ENCODE assay signal across 8 mouse cellular contexts in the genomic region with DNA sequence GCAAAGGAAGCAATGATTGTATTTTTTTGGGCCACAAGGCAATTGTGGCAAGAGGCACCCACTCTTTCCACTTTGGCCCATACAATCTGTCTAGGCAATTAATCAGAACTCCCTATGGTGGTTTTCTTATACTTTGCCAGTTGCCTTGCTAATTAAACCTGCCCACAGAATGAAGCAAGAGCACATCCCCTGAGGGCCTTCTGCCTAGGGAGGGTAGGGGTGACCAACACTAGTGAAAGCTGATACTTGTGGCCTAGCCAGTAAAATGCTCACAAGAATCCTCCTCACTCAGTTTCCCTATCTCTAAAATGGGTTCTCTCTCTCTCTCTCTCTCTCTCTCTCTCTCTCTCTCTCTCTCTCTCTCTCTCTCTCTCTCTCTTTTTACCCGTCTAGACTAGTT. TPM values are rescaled to one million over a fixed set of nuclear protein-coding genes. Genes with fewer than 3 reads are reported as not detected.
DNase-seq lines count a peak whose midpoint lies in the region; ATAC-seq and TF ChIP-seq lines count a peak whose summit lies in the region.

No protein-coding gene starts in this region.

- no peak overlapping the region for H3K9ac ChIP-seq in kidney, postnatal 0 days (ENCODE audit: low read depth, low read length)
- H3K9ac ChIP-seq in embryonic facial prominence, embryonic 12.5 days: no peak overlapping the region
- H3K9ac ChIP-seq in intestine, embryonic 15.5 days: no peak overlapping the region; the same call in 1 of the 2 replicates
- H3K9ac ChIP-seq in neural tube, embryonic 12.5 days: no peak overlapping the region

- TF ChIP-seq CTCF in kidney, postnatal 0 days (IDR thresholded peaks at IDR 0.05; ENCODE audit: low read depth): no peak

- peak overlapping the region; percentile 57 for H3K4me3 ChIP-seq in kidney, postnatal 0 days (replicated peaks; ENCODE audit: low read depth, low read length)
- peak overlapping the region; percentile 49 for H3K4me3 ChIP-seq in embryonic facial prominence, embryonic 12.5 days
- peak overlapping the region; percentile 55 for H3K4me3 ChIP-seq in intestine, embryonic 15.5 days (replicated peaks)
- H3K4me3 ChIP-seq in neural tube, embryonic 12.5 days: peak overlapping the region; percentile 50

- H3K27ac ChIP-seq in kidney, postnatal 0 days: no peak overlapping the region
- H3K27ac ChIP-seq in embryonic facial prominence, embryonic 12.5 days: no peak overlapping the region
- no peak overlapping the region for H3K27ac ChIP-seq in intestine, embryonic 15.5 days
- no peak overlapping the region for H3K27ac ChIP-seq in neural tube, embryonic 12.5 days

- WGBS in kidney, postnatal 0 days: 33% methylated on average over 1 of the region's 1 CpGs
- WGBS in embryonic facial prominence, embryonic 12.5 days: 18% methylated on average over 1 of the region's 1 CpGs
- 0% methylated on average over 1 of the region's 1 CpGs for WGBS in intestine, embryonic 15.5 days
- WGBS in neural tube, embryonic 12.5 days: 0% methylated on average over 1 of the region's 1 CpGs

- H3K4me1 ChIP-seq in kidney, postnatal 0 days (replicated peaks; ENCODE audit: insufficient read depth, low read length): no peaks in the 10 kb centered on the region
- no peaks in the 10 kb centered on the region for H3K4me1 ChIP-seq in embryonic facial prominence, embryonic 12.5 days
- H3K4me1 ChIP-seq in intestine, embryonic 15.5 days (replicated peaks): no peaks in the 10 kb centered on the region
- H3K4me1 ChIP-seq in neural tube, embryonic 12.5 days: no peaks in the 10 kb centered on the region

- H3K27me3 ChIP-seq in kidney, postnatal 0 days (ENCODE audit: insufficient read depth, low read length): no peaks in the 10 kb centered on the region
- H3K27me3 ChIP-seq in embryonic facial prominence, embryonic 12.5 days: no peaks in the 10 kb centered on the region
- no peaks in the 10 kb centered on the region for H3K27me3 ChIP-seq in intestine, embryonic 15.5 days (replicated peaks)
- H3K27me3 ChIP-seq in neural tube, embryonic 12.5 days (replicated peaks): no peaks in the 10 kb centered on the region

- peak overlapping the region; percentile 57 for H3K4me2 ChIP-seq in kidney, postnatal 0 days (ENCODE audit: low read length)
- peak overlapping the region; percentile 45 for H3K4me2 ChIP-seq in embryonic facial prominence, embryonic 12.5 days (replicated peaks)
- peak overlapping the region; percentile 54; the same call in 1 of the 2 replicates for H3K4me2 ChIP-seq in intestine, embryonic 15.5 days (replicated peaks)
- peak overlapping the region; percentile 56 for H3K4me2 ChIP-seq in neural tube, embryonic 12.5 days (replicated peaks)

- no peak for DNase-seq in kidney, postnatal 0 days (ENCODE audit: low spot score)
- no peak for DNase-seq in kidney, adult 18-20 months
- DNase-seq in MN1 (ENCODE audit: low spot score): no peak
- no peak for DNase-seq in spleen, postnatal 10 days (ENCODE audit: low spot score in 2 of 2)

- no peaks in the 10 kb centered on the region for H3K36me3 ChIP-seq in kidney, postnatal 0 days (ENCODE audit: insufficient read depth, low read length)
- no peaks in the 10 kb centered on the region for H3K36me3 ChIP-seq in embryonic facial prominence, embryonic 12.5 days
- H3K36me3 ChIP-seq in intestine, embryonic 15.5 days: no peaks in the 10 kb centered on the region
- no peaks in the 10 kb centered on the region for H3K36me3 ChIP-seq in neural tube, embryonic 12.5 days

- peak; percentile 9; the same call in 1 of the 2 replicates for ATAC-seq in kidney, postnatal 0 days (replicated peaks; ENCODE audit: low FRiP score, low read depth)
- ATAC-seq in embryonic facial prominence, embryonic 12.5 days (ENCODE audit: insufficient number of reproducible peaks, insufficient read depth, low FRiP score, low TSS enrichment): no peak
- ATAC-seq in intestine, embryonic 15.5 days: peak; percentile 34; the same call in 1 of the 2 replicates
- ATAC-seq in neural tube, embryonic 12.5 days (ENCODE audit: low FRiP score, low read depth): peak; percentile 38; the same call in 1 of the 2 replicates
- no peak for ATAC-seq in inflammation-experienced regulatory T-cells, adult 6 months

- no peaks in the 10 kb centered on the region for H3K9me3 ChIP-seq in kidney, postnatal 0 days (replicated peaks; ENCODE audit: low read length)
- no peaks in the 10 kb centered on the region for H3K9me3 ChIP-seq in embryonic facial prominence, embryonic 12.5 days
- H3K9me3 ChIP-seq in intestine, embryonic 15.5 days: no peaks in the 10 kb centered on the region
- no peaks in the 10 kb centered on the region for H3K9me3 ChIP-seq in neural tube, embryonic 12.5 days

RNA-seq across cellular contexts. Expression of gene Diaph2, which starts 0.4 kb away (rescaled TPM):
- 5.2 and 5.4 TPM in 2 replicates for polyA plus RNA-seq in kidney, postnatal 0 days (2015; fragmentation: Nextera tagmentation; extraction: Ambion mirVana)
- polyA plus RNA-seq in embryonic facial prominence, embryonic 12.5 days (2016; fragmentation: Nextera tagmentation; extraction: Ambion mirVana): 7.7 and 8.1 TPM in 2 replicates
- 3.5 and 4.4 TPM in 2 replicates for polyA plus RNA-seq in intestine, embryonic 15.5 days (2015; fragmentation: Nextera tagmentation; extraction: Ambion mirVana)
- polyA plus RNA-seq in neural tube, embryonic 12.5 days (2016; fragmentation: Nextera tagmentation; extraction: Ambion mirVana): 4.9 and 5.2 TPM in 2 replicates
- polyA plus RNA-seq in inflammation-experienced regulatory T-cells, adult 6 months (2017; shearing (Covaris generic)): 1 to 10 TPM; 5.1 to 6.6 (median 5.1) TPM

Comparison
In these comparisons a context has a peak if more than half of its experiments do, and no peak if none do; other contexts are left out.
1. ATAC-seq: peak in kidney, postnatal 0 days (single experiment), intestine, embryonic 15.5 days (single experiment) and neural tube, embryonic 12.5 days (single experiment); none in embryonic facial prominence, embryonic 12.5 days (single experiment) and inflammation-experienced regulatory T-cells, adult 6 months (single experiment).
2. Peak in every context shown above with its lines, with median percentiles within 50 percentile points of each other: H3K4me2 ChIP-seq and H3K4me3 ChIP-seq.